Mouse (Mus musculus) urinary bladder, postnatal 4 days (tissue): ENCODE results near the gene Rtl6.

Source experiments
- DNase-seq, 2 experiments: peaks; one replicate each; pipeline ENCODE4 v3.0.0; 2021 to 2022; ENCODE audit warnings: low spot score in 2 of 2

Rtl6 gene

DNA sequence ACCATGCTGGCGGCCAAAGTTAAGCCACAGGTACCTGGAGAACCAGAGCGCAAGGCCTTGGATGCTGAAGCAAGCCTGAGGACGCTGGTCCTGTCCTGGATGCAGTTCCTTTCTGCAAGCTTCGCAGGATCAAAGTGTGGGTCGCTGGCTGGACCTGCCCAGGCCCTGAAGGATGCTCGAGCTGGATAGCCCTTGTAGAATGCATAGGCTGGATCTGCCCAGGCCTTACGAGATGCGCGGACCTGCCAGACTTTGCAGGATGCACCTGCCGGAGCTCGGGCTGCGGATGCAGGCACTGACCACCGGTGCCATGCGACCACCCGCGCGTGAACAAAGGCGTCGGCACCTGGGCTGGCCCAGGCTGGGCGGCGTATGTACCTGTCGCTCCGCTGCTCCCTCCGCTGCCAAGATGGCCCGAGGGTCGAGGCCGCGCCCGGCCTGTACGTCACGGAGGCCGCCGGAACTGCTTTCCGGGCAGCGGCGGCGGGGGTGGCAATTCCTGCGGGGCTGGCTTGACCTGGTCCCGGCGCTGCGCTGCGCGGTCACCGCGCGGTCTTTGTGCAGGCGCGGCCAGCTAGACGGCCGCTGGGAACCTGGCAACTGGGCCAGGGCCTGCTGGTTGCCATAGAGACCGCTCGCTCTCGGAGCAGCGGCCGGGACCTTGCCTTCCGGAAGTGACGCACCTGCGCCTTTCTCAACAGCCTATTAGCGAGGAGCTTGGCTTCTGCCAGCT, at the start of gene Rtl6:
TSS of gene Rtl6 (minus strand) at position 635 of the 733 bp plus-strand sequence.
- DNase-seq: peak; percentile 82 to 88

DNA sequence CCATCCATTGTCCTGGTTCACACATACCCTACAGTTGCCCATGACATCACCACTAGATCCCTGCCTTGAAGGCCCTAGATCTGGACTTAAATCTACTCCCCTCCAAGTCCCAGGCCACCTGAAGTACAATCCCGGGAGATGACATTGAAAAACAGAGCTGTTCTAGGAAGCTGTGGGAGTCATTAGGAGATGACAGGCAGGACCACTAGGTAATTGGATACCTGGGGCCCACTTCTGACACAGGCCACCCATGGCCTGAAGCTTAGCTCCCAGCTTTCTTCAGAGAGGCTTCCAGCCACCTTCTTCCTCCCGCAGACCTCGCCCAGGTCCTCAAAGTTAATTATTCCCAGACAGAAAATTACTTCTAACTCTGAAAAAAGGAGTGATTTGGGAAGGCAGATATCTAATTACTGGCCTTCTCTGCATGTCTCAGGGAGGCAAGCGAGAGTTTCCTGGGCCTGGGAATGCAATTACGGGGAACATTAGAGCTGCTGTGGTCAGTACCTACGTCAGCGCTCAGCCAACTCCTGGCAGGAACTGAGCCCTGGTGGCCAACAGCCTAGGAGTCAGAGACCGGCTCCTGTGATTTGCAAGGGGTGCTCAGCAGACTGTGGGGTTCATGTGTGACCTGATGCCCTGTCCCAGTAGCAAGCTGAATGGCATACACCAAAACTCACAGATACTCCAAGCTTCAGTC, 45.8 kb upstream of the Rtl6 start:
- no peak for DNase-seq

DNA sequence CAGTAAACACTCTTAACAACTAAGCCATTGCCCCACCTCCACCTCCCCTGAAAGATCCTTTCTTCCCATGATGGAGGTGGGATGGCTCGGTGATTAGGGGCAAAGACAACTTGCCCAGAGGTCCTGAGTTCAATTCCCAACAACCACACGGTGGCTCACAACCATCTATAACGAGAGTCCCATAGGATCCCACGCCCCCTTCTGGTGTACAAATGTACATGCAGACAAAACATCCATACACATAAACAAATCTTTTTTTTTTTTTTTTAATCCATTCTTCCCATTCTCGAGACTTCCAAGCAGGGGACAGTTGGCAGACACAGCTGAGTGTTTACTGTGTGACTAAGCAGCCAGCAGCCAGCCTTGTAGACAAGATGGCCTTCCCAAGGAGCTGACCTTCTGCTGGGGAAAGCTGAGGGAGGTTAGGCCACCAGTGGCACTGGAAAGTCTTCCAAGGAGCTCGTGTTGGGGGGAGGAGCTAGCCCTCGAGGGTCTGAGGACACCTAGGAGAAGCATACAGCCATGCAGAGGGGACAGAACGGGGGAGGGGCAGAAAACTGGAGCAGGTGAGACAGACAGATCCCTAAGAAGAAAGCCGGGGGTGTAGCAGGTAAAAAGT, 43.5 kb upstream of the Rtl6 start:
- no peak for DNase-seq

GRCm38 (mm10) chr15:84598911-84599310, 41.3 kb upstream of the Rtl6 start:
- DNase-seq: no peak

GRCm38 (mm10) chr15:84597816-84598215, 40.2 kb upstream of the Rtl6 start:
- DNase-seq: no peak

GRCm38 (mm10) chr15:84597021-84597420, 39.4 kb upstream of the Rtl6 start:
- DNase-seq: no peak

- no peak for DNase-seq
These were observed 37.8 kb upstream of the Rtl6 start for GRCm38 (mm10) chr15:84595241-84595945.

GRCm38 (mm10) chr15:84593514-84593913, 35.9 kb upstream of the Rtl6 start:
- DNase-seq: no peak

DNA sequence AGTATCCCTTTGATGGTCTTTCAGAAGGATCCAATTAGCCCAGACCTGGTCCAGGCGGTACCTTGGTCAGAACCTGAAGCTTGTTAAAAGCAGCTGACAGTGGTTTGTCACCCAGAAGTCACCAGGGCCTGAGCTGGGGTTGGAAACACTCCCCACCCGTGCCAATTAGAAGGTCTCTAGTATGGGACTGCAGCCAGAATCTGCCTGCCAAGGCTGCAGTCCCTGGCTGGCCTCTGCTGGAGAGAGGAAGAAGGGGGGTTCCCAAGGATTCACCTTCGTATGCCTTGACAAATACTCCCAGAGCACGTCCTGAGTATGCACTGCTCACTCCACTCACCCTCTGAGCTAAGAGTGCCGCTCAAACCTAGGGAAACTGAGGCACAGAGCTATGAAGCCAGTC, 34.6 kb upstream of the Rtl6 start:
- no peak for DNase-seq

DNA sequence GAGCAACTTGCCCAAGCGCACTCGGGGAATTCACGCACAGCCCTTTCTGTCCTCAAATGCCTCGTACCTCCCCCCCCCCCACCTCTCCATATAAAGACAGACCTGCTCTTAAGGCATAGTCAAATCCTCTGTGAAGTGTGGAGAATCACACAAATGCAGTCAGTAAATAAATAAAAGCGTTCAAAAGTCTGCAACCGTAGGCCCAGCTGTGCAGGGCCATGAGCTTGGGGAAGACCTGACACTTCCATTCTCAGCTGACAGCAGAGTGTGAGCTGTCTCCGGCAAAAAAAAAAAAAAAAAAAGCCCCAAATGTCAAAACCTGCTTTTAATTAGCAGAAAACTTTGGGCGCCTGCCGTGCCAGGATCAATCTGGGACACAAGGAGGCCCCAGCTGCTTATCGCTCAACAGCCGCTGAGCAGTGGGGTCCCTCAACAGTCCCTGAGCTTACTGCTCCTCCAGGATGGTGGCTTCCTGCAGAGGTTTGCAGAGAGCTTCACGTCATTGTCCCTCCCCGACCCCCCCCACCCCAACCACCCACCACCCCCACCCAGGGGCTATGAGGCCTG, 34.0 kb upstream of the Rtl6 start:
- no peak for DNase-seq

DNA sequence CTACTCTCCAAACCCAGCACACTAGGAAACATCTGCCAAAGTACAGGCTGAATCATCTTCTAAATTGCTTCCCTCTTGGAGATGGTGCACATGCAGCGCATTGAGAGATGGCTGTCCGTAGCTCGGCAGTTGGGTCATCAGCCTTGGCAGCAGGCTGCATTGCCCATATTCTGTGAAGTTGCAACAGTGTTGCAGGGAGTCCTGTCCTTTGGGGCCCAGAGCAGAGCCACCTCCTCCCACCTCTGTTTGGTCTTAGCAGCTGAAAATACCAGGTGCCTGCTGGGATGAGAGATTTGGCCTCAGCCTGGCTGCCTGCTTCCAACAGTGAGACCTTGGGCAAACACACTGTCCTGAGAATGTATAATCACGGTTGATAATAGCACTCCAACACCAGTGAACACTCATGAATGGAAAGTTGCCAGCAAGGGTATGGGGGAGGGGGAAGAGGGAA, 30.8 kb upstream of the Rtl6 start:
- peak in 1 of 2 experiments; percentile 36 for DNase-seq

- DNase-seq: no peak
These were observed 21.0 kb upstream of the Rtl6 start for GRCm38 (mm10) chr15:84578607-84579006.

DNA sequence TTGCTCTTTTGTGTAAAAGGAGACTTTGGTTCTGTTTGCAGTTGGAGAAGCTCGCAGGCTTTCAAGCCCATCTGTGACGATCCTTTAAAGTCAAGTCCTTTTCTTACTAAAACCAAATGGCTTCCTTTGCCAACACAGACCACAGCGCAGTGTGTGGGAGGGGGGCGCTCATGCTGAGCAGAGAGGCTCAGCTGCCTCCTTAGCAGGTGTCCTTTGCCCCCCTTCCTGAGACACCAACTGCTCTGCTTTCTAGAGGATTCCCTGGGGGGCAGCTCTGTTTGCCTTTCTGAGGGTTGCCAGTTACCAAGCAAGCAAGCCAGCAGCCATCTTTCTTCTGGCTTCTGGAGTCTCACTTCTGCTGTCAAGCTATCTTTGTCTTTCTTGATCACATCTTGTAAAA, 19.4 kb upstream of the Rtl6 start:
- DNase-seq: no peak

- no peak for DNase-seq
These were observed 9.0 kb upstream of the Rtl6 start for GRCm38 (mm10) chr15:84566568-84567110.

DNA sequence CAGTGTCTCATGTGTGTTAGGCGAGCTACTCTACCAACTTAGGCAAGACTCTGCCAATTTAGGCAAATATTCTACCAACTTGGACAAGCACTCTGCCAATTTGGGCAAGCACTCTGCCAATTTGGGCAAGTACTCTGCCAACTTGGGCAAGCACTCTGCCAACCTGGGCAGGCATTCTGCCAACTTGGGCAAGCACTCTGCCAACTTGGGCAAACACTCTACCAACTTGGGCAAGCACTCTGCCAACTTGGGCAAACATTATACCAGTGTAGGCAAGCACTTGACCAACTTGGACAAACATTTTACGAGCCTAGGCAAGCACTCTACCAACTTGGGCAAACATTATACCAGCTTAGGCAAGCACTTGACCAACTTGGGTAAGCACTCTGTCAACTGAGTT, 3.9 kb upstream of the Rtl6 start:
- no peak for DNase-seq

DNA sequence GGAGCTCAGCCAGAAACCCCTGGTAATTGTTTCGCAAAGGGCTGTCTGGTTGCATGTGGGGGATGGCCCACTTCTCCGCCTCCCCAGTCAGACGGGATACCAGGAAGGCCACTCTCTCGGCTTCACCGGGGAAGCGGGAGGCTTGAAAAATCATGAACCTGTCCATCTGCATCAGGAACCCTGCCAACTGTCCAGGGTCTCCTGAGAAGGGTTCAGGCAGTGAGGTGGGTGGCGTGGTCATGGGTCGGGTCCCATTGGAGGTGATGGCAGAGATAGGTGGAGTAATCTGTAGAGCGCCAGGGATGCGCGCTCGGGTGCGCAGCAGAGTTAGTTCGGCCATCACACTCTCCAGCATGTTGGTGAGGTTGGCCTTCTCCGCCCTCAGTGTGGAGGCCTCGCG, 949 bp downstream of the Rtl6 start:
- DNase-seq: no peak

GRCm38 (mm10) chr15:84551065-84551464, 6.6 kb downstream of the Rtl6 start:
- no peak for DNase-seq

GRCm38 (mm10) chr15:84549291-84549797, 8.3 kb downstream of the Rtl6 start:
- DNase-seq: no peak

GRCm38 (mm10) chr15:84546028-84546427, 11.6 kb downstream of the Rtl6 start:
- no peak for DNase-seq

DNA sequence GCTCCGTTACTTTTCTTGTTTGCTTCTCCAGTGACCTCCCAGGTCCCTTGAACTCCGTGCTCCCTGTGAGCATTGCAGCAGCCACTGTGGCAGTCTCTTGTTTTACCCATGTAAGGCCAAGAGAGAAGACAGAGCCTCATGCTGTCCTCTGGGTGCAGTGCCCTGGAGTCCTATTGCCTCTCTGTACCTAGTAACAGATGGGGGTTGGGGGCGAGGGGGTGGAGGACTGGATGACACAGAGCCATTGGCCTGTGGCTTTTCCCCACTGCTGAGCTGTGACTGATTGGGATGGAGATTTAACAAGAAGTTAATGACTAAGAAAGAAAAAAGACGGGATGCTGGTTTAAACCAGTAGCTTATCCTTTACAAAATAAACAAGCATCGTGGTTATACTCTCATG, 16.4 kb downstream of the Rtl6 start:
- DNase-seq: no peak

- no peak for DNase-seq
These were observed 18.5 kb downstream of the Rtl6 start for GRCm38 (mm10) chr15:84538974-84539588.
